Mouse (Mus musculus) gastrocnemius, postnatal 25 days (tissue): ENCODE measurements around the gene Orm1. TPM values are rescaled to one million over a fixed set of nuclear protein-coding genes. Genes with fewer than 3 reads are reported as not detected.

Experiments used
- total RNA-seq, 2 experiments: library from RNA; stranded (reverse); gene quantifications; 1 replicate in 1 of 2; 2 replicates in 1 of 2; pipeline ENCODE4 v1.2.3; 2021

Gene Orm1
- total RNA-seq, 2 experiments from 2014 or later, result 0.38 to 13.6 TPM

Other genes with a start within 250 kb of the Orm1 start
- gene Ambp, start 189.8 kb upstream of the Orm1 start, total RNA-seq, result not detected
- not detected for gene Kif12, start 172.4 kb upstream of the Orm1 start, total RNA-seq
- under 1 TPM; 0.92 to 0.94 TPM for gene Col27a1, start 130.6 kb upstream of the Orm1 start, total RNA-seq
- under 1 TPM in 1 of 2 experiments, not detected in 1; 0.38 TPM for gene Orm3, start 11.6 kb downstream of the Orm1 start, total RNA-seq
- gene Orm2, start 17.9 kb downstream of the Orm1 start, total RNA-seq, result 1 to 10 TPM in 1 of 2 experiments, not detected in 1; 1.8 TPM
- gene Akna, start 58.8 kb downstream of the Orm1 start, total RNA-seq, result 1 to 10 TPM; 1.1 to 1.4 TPM
- gene Whrn, start 151.4 kb downstream of the Orm1 start, total RNA-seq, result 1 to 10 TPM; 2.1 to 2.6 TPM
- gene Atp6v1g1, start 200.2 kb downstream of the Orm1 start, total RNA-seq, result 100 to 1,000 TPM; 203 to 223 TPM
- gene Tmem268, start 214.2 kb downstream of the Orm1 start, total RNA-seq, result 10 to 100 TPM; 10.4 to 12.1 TPM